Mouse (Mus musculus) CH12.LX (cell line): ENCODE measurements around the gene P3h1. TPM values are rescaled to one million over a fixed set of nuclear protein-coding genes. Genes with fewer than 3 reads are reported as not detected.

ENCODE experiments used
- DNase-seq: peaks from one replicate; pipeline ENCODE4 v3.0.0-alpha.2; 2013; ENCODE audit errors: extremely low read depth
- H3K27ac ChIP-seq: 2 replicates; pipeline ENCODE4 v1.5.1; 2012; ENCODE audit warnings: low read depth, mild to moderate bottlenecking, control low read depth, moderate library complexity; ENCODE audit not compliant: insufficient read depth
- H3K27me3 ChIP-seq: replicated peaks from 2 replicates; pipeline ENCODE3; 2012; ENCODE audit warnings: inconsistent platforms
- H3K36me3 ChIP-seq, 2 experiments: replicated peaks in 1 of 2; 2 replicates each; pipeline versions ENCODE3 to v1.6.1; 2012; ENCODE audit warnings: inconsistent platforms in 1 of 2, low read length in 1 of 2, mild to moderate bottlenecking in 1 of 2, mixed read lengths in 1 of 2, moderate library complexity in 1 of 2; ENCODE audit not compliant: control insufficient read depth in 1 of 2, insufficient read depth in 1 of 2
- H3K4me1 ChIP-seq, 2 experiments: 2 replicates each; pipeline ENCODE4 v1.6.1; 2012; ENCODE audit warnings: inconsistent platforms in 1 of 2, moderate library complexity in 1 of 2; ENCODE audit not compliant: insufficient read depth in 2 of 2, control insufficient read depth in 1 of 2
- H3K4me2 ChIP-seq: 2 replicates; pipeline ENCODE4 v1.6.1; 2012; ENCODE audit warnings: low read depth, mild to moderate bottlenecking, control low read depth; ENCODE audit not compliant: poor library complexity, insufficient read depth, severe bottlenecking
- H3K4me3 ChIP-seq, 3 experiments: fragments of 150-350 bp in 1 of 3; sonication (generic) in 1 of 3; replicated peaks in 1 of 3; 2 replicates each; pipeline versions ENCODE3 to v1.5.1; 2011 to 2012; ENCODE audit warnings: low read depth in 2 of 3, low read length in 2 of 3, mild to moderate bottlenecking in 2 of 3, moderate library complexity in 2 of 3, control low read depth in 1 of 3, improper control_type of control experiment in 1 of 3, inconsistent platforms in 1 of 3, mixed read lengths in 1 of 3; ENCODE audit not compliant: poor library complexity in 1 of 3
- H3K79me2 ChIP-seq: replicated peaks from 2 replicates; pipeline ENCODE4 v1.6.1; 2012; ENCODE audit warnings: mild to moderate bottlenecking, moderate library complexity; ENCODE audit not compliant: control insufficient read depth, poor library complexity, insufficient read depth, severe bottlenecking; ENCODE audit errors: extremely low read depth
- H3K9ac ChIP-seq: 2 replicates; pipeline ENCODE4 v1.6.1; 2012; ENCODE audit warnings: low read depth, mild to moderate bottlenecking, control low read depth, moderate library complexity; ENCODE audit not compliant: insufficient read depth
- H3K9me3 ChIP-seq: replicated peaks from 2 replicates; pipeline ENCODE3; 2012; ENCODE audit warnings: low read length, inconsistent platforms, mixed read lengths
- CHD1 ChIP-seq: IDR thresholded peaks from 2 replicates; pipeline ENCODE4 v1.6.1; 2012; ENCODE audit warnings: low read depth, low read length, improper control_type of control experiment, inconsistent platforms
- CHD2 ChIP-seq: IDR thresholded peaks from 2 replicates; pipeline ENCODE4 v1.6.1; 2011; ENCODE audit warnings: low read length, improper control_type of control experiment
- E2F4 ChIP-seq: IDR thresholded peaks from 2 replicates; pipeline ENCODE4 v1.6.1; 2011; ENCODE audit warnings: low read depth, low read length, improper control_type of control experiment; ENCODE audit not compliant: insufficient replicate concordance
- ELF1 ChIP-seq: IDR thresholded peaks from 2 replicates; pipeline ENCODE4 v1.6.1; 2014; ENCODE audit warnings: low read depth, mild to moderate bottlenecking, inconsistent platforms, low read length, improper control_type of control experiment
- ETS1 ChIP-seq: conservative IDR thresholded peaks from 2 replicates; pipeline ENCODE4 v1.6.1; 2012; ENCODE audit warnings: low read depth, mild to moderate bottlenecking, inconsistent platforms, low read length, improper control_type of control experiment, moderate library complexity
- GABPA ChIP-seq: IDR thresholded peaks from 2 replicates; pipeline ENCODE4 v1.6.1; 2012; ENCODE audit warnings: low read depth, low read length, improper control_type of control experiment, inconsistent platforms; ENCODE audit not compliant: insufficient replicate concordance
- HCFC1 ChIP-seq: IDR thresholded peaks from 2 replicates; pipeline ENCODE4 v1.6.1; 2012; ENCODE audit warnings: low read depth, mild to moderate bottlenecking, inconsistent platforms, low read length, improper control_type of control experiment
- IRF4 ChIP-seq: IDR thresholded peaks from 2 replicates; pipeline ENCODE4 v1.6.1; 2014; ENCODE audit warnings: low read depth, mild to moderate bottlenecking, inconsistent platforms, low read length, improper control_type of control experiment
- JUND ChIP-seq: conservative IDR thresholded peaks from 2 replicates; pipeline ENCODE4 v1.6.1; 2011; ENCODE audit warnings: low read depth, low read length, improper control_type of control experiment
- KAT2A ChIP-seq: IDR thresholded peaks from 2 replicates; pipeline ENCODE4 v1.6.1; 2012; ENCODE audit warnings: low read length, improper control_type of control experiment, inconsistent platforms; ENCODE audit not compliant: insufficient replicate concordance
- MAFK ChIP-seq: IDR thresholded peaks from 2 replicates; pipeline ENCODE4 v1.6.1; 2011; ENCODE audit warnings: low read length, improper control_type of control experiment; ENCODE audit not compliant: insufficient replicate concordance
- MEF2A ChIP-seq: IDR thresholded peaks from 2 replicates; pipeline ENCODE4 v1.6.1; 2014; ENCODE audit warnings: low read depth, mild to moderate bottlenecking, inconsistent platforms, low read length, improper control_type of control experiment, borderline replicate concordance
- MXI1 ChIP-seq: IDR thresholded peaks from 2 replicates; pipeline ENCODE4 v1.6.1; 2011; ENCODE audit warnings: mild to moderate bottlenecking, low read depth, low read length, improper control_type of control experiment
- NELFE ChIP-seq: IDR thresholded peaks from 2 replicates; pipeline ENCODE4 v1.6.1; 2011; ENCODE audit warnings: low read depth, low read length, improper control_type of control experiment
- NRF1 ChIP-seq: IDR thresholded peaks from 2 replicates; pipeline ENCODE4 v1.6.1; 2014; ENCODE audit warnings: low read depth, mild to moderate bottlenecking, inconsistent platforms, low read length, improper control_type of control experiment, moderate library complexity
- POLR2A ChIP-seq: IDR thresholded peaks from 2 replicates; pipeline ENCODE4 v1.6.1; 2011; ENCODE audit warnings: low read depth, mild to moderate bottlenecking, improper control_type of control experiment, low read length
- RCOR1 ChIP-seq: conservative IDR thresholded peaks from 2 replicates; pipeline ENCODE4 v1.6.1; 2012; ENCODE audit warnings: low read depth, mild to moderate bottlenecking, inconsistent platforms, low read length, improper control_type of control experiment
- SMC3 ChIP-seq: IDR thresholded peaks from 2 replicates; pipeline ENCODE4 v1.6.1; 2011; ENCODE audit warnings: low read depth, low read length, improper control_type of control experiment
- TBP ChIP-seq: conservative IDR thresholded peaks from 2 replicates; pipeline ENCODE4 v1.6.1; 2011; ENCODE audit warnings: low read depth, low read length, improper control_type of control experiment
- USF1 ChIP-seq: IDR thresholded peaks from 2 replicates; pipeline ENCODE4 v1.6.1; 2014; ENCODE audit warnings: low read depth, mild to moderate bottlenecking, inconsistent platforms, low read length, improper control_type of control experiment
- USF2 ChIP-seq: conservative IDR thresholded peaks from 2 replicates; pipeline ENCODE4 v1.6.1; 2011; ENCODE audit warnings: low read depth, low read length, improper control_type of control experiment
- ZKSCAN1 ChIP-seq: IDR thresholded peaks from 2 replicates; pipeline ENCODE4 v1.6.1; 2012; ENCODE audit warnings: low read depth, inconsistent platforms, low read length, improper control_type of control experiment, borderline replicate concordance
- ZMIZ1 ChIP-seq: IDR thresholded peaks from 2 replicates; pipeline ENCODE4 v1.6.1; 2012; ENCODE audit warnings: low read depth, mild to moderate bottlenecking, inconsistent platforms, low read length, improper control_type of control experiment
- ZNF384 ChIP-seq: IDR thresholded peaks from 2 replicates; pipeline ENCODE4 v1.6.1; 2012; ENCODE audit warnings: low read depth, low read length, improper control_type of control experiment, inconsistent platforms
- dilution Hi-C: fragments of 300-500 bp; cut with MboI; formaldehyde crosslinking; loops from 2 replicates; pipeline ENCODE4 v1.14.3; 2020; ENCODE audit warnings: low sequenced_read_pairs; ENCODE audit not compliant: extremely low pct_unique_long_range_greater_than_20kb, extremely low pct_ligation_motif_present
- in situ Hi-C: fragments of 300-500 bp; cut with MboI; formaldehyde crosslinking; loops from 3 replicates; pipeline ENCODE4 v1.14.3; 2019; ENCODE audit warnings: low sequenced_read_pairs, low pct_ligation_motif_present, low pct_unique_long_range_greater_than_20kb, mixed read lengths
- polyA plus RNA-seq: library from polyadenylated mRNA; unstranded; fragments of >175 nt; gene quantifications from 2 replicates; pipeline ENCODE4 v1.2.1, GENCODE M21; 2012; ENCODE audit warnings: low read depth; ENCODE audit not compliant: insufficient read length
- total RNA-seq, 2 experiments: library from RNA; depleted of rRNA; stranded (reverse); fragments of 300-350 nt in 1 of 2; fragments of >200 nt in 1 of 2; gene quantifications; 2 replicates each; pipeline ENCODE4 v1.2.3; 2012 to 2014

Gene P3h1
- total and polyA plus RNA-seq, 3 experiments = 14.8 to 31.6 (median 27.1) TPM

DNA sequence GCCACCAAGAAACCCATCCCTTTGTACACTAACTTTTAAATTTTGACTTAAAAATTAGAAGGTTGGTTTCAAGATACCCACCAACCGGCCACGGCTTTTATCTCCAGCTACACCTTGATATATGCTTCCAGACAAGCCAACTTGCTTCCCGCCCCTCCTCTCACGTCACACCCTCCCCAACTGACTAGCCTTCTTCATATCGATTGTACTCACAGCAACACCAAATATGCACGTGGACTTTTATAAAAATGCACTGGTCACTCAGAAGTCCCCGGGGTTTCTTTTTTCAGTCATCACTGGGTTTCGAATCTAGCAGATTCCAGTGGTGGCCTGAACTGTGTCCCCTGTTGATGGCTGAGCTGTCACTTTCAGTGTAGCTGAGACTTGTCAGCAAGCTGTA lies 42.1 kb upstream of the P3h1 start:
- Histone ChIP-seq H3K27ac (no peak overlapping the region), H3K36me3 (no peaks in the 10 kb centered on the region), H3K9me3 (no peaks in the 10 kb centered on the region), H3K27me3 (peaks cover 11% of the 10 kb centered on the region), H3K4me2 (no peak overlapping the region), H3K9ac (no peak overlapping the region), H3K4me3 (no peak overlapping the region), H3K79me2 (no peaks in the 10 kb centered on the region), H3K4me1 (peaks cover 0 to 3% of the 10 kb centered on the region in 2 experiments; a peak in 2 of 4 replicates)
- in situ Hi-C loops (no loop called here), dilution Hi-C loops (no loop called here)
- no peak for DNase-seq
- TF ChIP-seq USF1 = no peak
- TF ChIP-seq RCOR1 = no peak
- no peak for TF ChIP-seq NRF1
- no peak for TF ChIP-seq USF2
- TF ChIP-seq MXI1 = no peak
- TF ChIP-seq IRF4 = no peak
- no peak for TF ChIP-seq KAT2A
- no peak for TF ChIP-seq CHD2
- no peak for TF ChIP-seq ELF1
- no peak for TF ChIP-seq E2F4

- no peak for DNase-seq
- no peak overlapping the region for H3K27ac ChIP-seq
- no peak overlapping the region for H3K4me2 ChIP-seq
- no peaks in the 10 kb centered on the region for H3K9me3 ChIP-seq
- dilution Hi-C loops (no loop called here), in situ Hi-C loops (no loop called here)
- TF ChIP-seq IRF4 = no peak
- no peak for TF ChIP-seq SMC3
- no peak for TF ChIP-seq MEF2A
- no peak for TF ChIP-seq TBP
- no peak for TF ChIP-seq CHD1
- TF ChIP-seq GABPA = no peak
- no peak for TF ChIP-seq CHD2
- no peak for TF ChIP-seq HCFC1
- no peak for TF ChIP-seq NELFE
- no peak for TF ChIP-seq ZKSCAN1
- no peak for TF ChIP-seq POLR2A
- TF ChIP-seq MAFK = no peak
- TF ChIP-seq ETS1 = no peak
- no peak for TF ChIP-seq JUND
- no peak for TF ChIP-seq NRF1
- TF ChIP-seq ZMIZ1 = no peak
- TF ChIP-seq ZNF384 = no peak
- H3K27me3 ChIP-seq = peaks cover 8% of the 10 kb centered on the region
- peaks cover 0 to 6% of the 10 kb centered on the region in 2 experiments; a peak in 2 of 4 replicates for H3K4me1 ChIP-seq
- H3K9ac ChIP-seq = no peak overlapping the region
- H3K4me3 ChIP-seq = no peak overlapping the region
- no peaks in the 10 kb centered on the region for H3K79me2 ChIP-seq
- H3K36me3 ChIP-seq = no peaks in the 10 kb centered on the region
Measured at GRCm38 (mm10) chr4:119191273-119191672, 41.4 kb upstream of the P3h1 start.
